In genomic region chr6:125489881-125490559, GRCm38 (mm10) we compare ENCODE assay signal across 10 mouse cellular contexts. TPM values are rescaled to one million over a fixed set of nuclear protein-coding genes. Genes with fewer than 3 reads are reported as not detected.
A peak's percentile ranks its signal among the peaks of the same experiment; 100 is the strongest.
DNase-seq lines count a peak whose midpoint lies in the region; ATAC-seq and TF ChIP-seq lines count a peak whose summit lies in the region.
"Had no signal": no experiment of that assay in that cellular context is flagged by ENCODE, and none has a peak within 500 bp of the region (broad histone marks: within the 10 kb centered on the region; RNA-seq: fewer than 3 reads in every experiment).

No protein-coding gene starts in this region.

- 82% methylated on average over 11 of the region's 11 CpGs for whole genome bisulfite sequencing in midbrain, embryonic 15.5 days
- 86% methylated on average over 11 of the region's 11 CpGs for WGBS in midbrain, embryonic 10.5 days

- intact Hi-C loops in gastrocnemius, adult 2 months (cut with DNase I): loop anchor here (2.0 kb wide), 1 partner anchor 13 kb away; no protein-coding TSS in a partner anchor

- no peak overlapping the region for H3K9ac ChIP-seq in midbrain, embryonic 15.5 days

- TF ChIP-seq CTCF in gastrocnemius, adult 2 months (IDR thresholded peaks at IDR 0.05): peak; percentile 22

- H3K27ac ChIP-seq in gastrocnemius, adult 2 months: peak overlapping the region; percentile 71
- 0 out of 2 replicates have a peak overlapping the region, but pooled peaks have one; percentile 2 for H3K27ac ChIP-seq in midbrain, embryonic 15.5 days
- no peak overlapping the region for H3K27ac ChIP-seq in midbrain, embryonic 10.5 days (replicated peaks)

- no peaks in the 10 kb centered on the region for H3K36me3 ChIP-seq in midbrain, embryonic 15.5 days (replicated peaks)
- no peaks in the 10 kb centered on the region for H3K36me3 ChIP-seq in midbrain, embryonic 10.5 days

- no peak overlapping the region for H3K4me2 ChIP-seq in midbrain, embryonic 15.5 days

- no peaks in the 10 kb centered on the region for H3K9me3 ChIP-seq in midbrain, embryonic 15.5 days
- H3K9me3 ChIP-seq in midbrain, embryonic 10.5 days (replicated peaks): no peaks in the 10 kb centered on the region

- peaks cover 15% of the 10 kb centered on the region for H3K4me1 ChIP-seq in midbrain, embryonic 15.5 days
- peaks cover 29% of the 10 kb centered on the region for H3K4me1 ChIP-seq in midbrain, embryonic 10.5 days

- ATAC-seq in midbrain, embryonic 15.5 days (replicated peaks): no peak
- peak; percentile 60 for ATAC-seq in granulocyte monocyte progenitor cell, adult 5-6 weeks (replicated peaks; ENCODE audit: poor library complexity, severe bottlenecking)
- ATAC-seq in megakaryocyte progenitor cell, adult 5-6 weeks (replicated peaks; ENCODE audit: poor library complexity): peak; percentile 45

- peak; percentile 41 for DNase-seq in gastrocnemius, adult 2 months
- no peak for DNase-seq in gastrocnemius, postnatal 10 days
- no peak for DNase-seq in midbrain, embryonic 10.5 days (ENCODE audit: low spot score)
- DNase-seq in spleen, postnatal 36 days (ENCODE audit: low spot score in 2 of 2): no peak
- DNase-seq in thymus, postnatal 14 days: no peak
- DNase-seq: layer of hippocampus, postnatal 36 days; thymus, postnatal 4 days had no signal

- H3K4me3 ChIP-seq in gastrocnemius, adult 2 months: peak overlapping the region; percentile 46
- H3K4me3 ChIP-seq in midbrain, embryonic 15.5 days: no peak overlapping the region
- no peak overlapping the region for H3K4me3 ChIP-seq in midbrain, embryonic 10.5 days

- peaks cover 8% of the 10 kb centered on the region; the same call in 1 of the 2 replicates for H3K27me3 ChIP-seq in midbrain, embryonic 15.5 days (replicated peaks)
- H3K27me3 ChIP-seq in midbrain, embryonic 10.5 days (ENCODE audit: low read depth, poor library complexity, severe bottlenecking): peaks cover 34% of the 10 kb centered on the region

RNA-seq across cellular contexts. Expression of gene Cd9, which starts 4.6 kb away (rescaled TPM):
- total RNA-seq in gastrocnemius, adult 2 months (2021): 10 to 100 TPM; 19.1 to 30.7 TPM
- total RNA-seq in gastrocnemius, postnatal 10 days (2021): 10 to 100 TPM; 84.5 to 86.4 TPM
- polyA plus RNA-seq in midbrain, embryonic 15.5 days (2015; fragmentation: Nextera tagmentation; extraction: Ambion mirVana): 58.9 and 66.9 TPM in 2 replicates
- polyA plus RNA-seq in midbrain, embryonic 10.5 days (2016; fragmentation: Nextera tagmentation; extraction: Ambion mirVana): 32.9 and 36.3 TPM in 2 replicates
- total RNA-seq in granulocyte monocyte progenitor cell, adult 5-6 weeks (2014; fragmentation: Nextera tagmentation): 22.5 and 27.5 TPM in 2 replicates
- 27.7 and 31.3 TPM in 2 replicates for total RNA-seq in granulocyte monocyte progenitor cell, adult 5-6 weeks (2017)
- 41.0 and 50.9 TPM in 2 replicates for total RNA-seq in megakaryocyte progenitor cell, adult 5-6 weeks (2015)
- total RNA-seq in megakaryocyte progenitor cell, adult 5-6 weeks (2017): 31.0 and 38.7 TPM in 2 replicates

RNA-seq across cellular contexts. Expression of gene Vwf, which starts 56.6 kb away (rescaled TPM):
- total RNA-seq in gastrocnemius, adult 2 months (2021): 10 to 100 TPM; 12.5 to 15.3 TPM
- total RNA-seq in gastrocnemius, postnatal 10 days (2021): 10 to 100 TPM; 26.5 to 27.6 TPM
- 10.8 and 11.3 TPM in 2 replicates for polyA plus RNA-seq in midbrain, embryonic 15.5 days (2015; fragmentation: Nextera tagmentation; extraction: Ambion mirVana)
- polyA plus RNA-seq in midbrain, embryonic 10.5 days (2016; fragmentation: Nextera tagmentation; extraction: Ambion mirVana): 5.8 and 10.1 TPM in 2 replicates
- total RNA-seq in granulocyte monocyte progenitor cell, adult 5-6 weeks (2014; fragmentation: Nextera tagmentation): 0.43 and 5.1 TPM in 2 replicates
- total RNA-seq in granulocyte monocyte progenitor cell, adult 5-6 weeks (2017): 0.10 and 0.39 TPM in 2 replicates
- 2.4 and 2.6 TPM in 2 replicates for total RNA-seq in megakaryocyte progenitor cell, adult 5-6 weeks (2015)
- 0.08 and 0.47 TPM in 2 replicates for total RNA-seq in megakaryocyte progenitor cell, adult 5-6 weeks (2017)
